Comparison of ENCODE assay signal across 17 mouse cellular contexts in the genomic region with DNA sequence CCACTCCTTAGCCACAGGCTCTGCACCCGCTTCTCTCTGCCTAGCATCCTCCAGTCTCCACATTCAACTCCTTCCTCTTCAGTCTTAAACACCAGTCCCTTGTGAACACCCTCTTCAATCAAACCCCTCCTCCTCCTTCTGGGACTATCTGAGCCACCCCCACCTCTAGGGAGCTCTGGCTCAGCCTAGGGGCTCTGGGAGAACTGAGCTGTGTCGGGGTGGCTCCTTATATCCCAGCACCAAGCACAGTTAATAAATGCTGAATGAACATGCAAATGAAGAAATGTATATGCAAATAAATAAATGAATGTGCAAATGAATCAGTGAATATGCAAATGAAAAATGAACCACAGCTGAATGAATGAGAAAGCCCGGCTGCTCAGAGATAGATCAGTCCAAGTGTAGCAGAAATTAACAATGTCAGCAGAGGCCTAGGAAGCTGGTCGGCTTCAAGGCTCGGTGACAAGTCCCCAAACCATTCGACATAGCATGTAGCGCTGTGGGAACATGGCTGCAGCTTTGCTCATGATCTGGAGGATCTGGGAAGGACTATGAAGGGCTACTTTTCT.
A peak's percentile ranks its signal among the peaks of the same experiment; 100 is the strongest.
DNase-seq lines count a peak whose midpoint lies in the region; ATAC-seq and TF ChIP-seq lines count a peak whose summit lies in the region.
"Had no signal": no experiment of that assay in that cellular context is flagged by ENCODE, and none has a peak within 500 bp of the region (broad histone marks: within the 10 kb centered on the region; RNA-seq: fewer than 3 reads in every experiment).

No protein-coding gene starts in this region.

- H3K9ac ChIP-seq in hindbrain, embryonic 11.5 days (ENCODE audit: low read depth, low read length), result no peak overlapping the region
- H3K9ac ChIP-seq in ES-E14 (ENCODE audit: insufficient read depth, low read depth, low read length, poor library complexity, severe bottlenecking), result peak overlapping the region; percentile 36; the same call in 1 of the 2 replicates
- no peak overlapping the region for H3K9ac ChIP-seq in forebrain, embryonic 14.5 days (ENCODE audit: low read length)
- no peak overlapping the region for H3K9ac ChIP-seq in midbrain, embryonic 14.5 days (replicated peaks; ENCODE audit: low read length)
- H3K9ac ChIP-seq in intestine, embryonic 16.5 days (ENCODE audit: low read depth, low read length), result no peak overlapping the region
- H3K9ac ChIP-seq: limb, embryonic 12.5 days; liver, embryonic 13.5 days; lung, embryonic 15.5 days had no signal

- peak overlapping the region; percentile 40; the same call in 1 of the 2 replicates for H3K27ac ChIP-seq in hindbrain, embryonic 10.5 days
- H3K27ac ChIP-seq in hindbrain, embryonic 11.5 days (ENCODE audit: low read depth, low read length), result no peak overlapping the region
- H3K27ac ChIP-seq in ES-E14 (ENCODE audit: insufficient read depth, low read depth, low read length, poor library complexity, severe bottlenecking), result no peak overlapping the region; the same call in 1 of the 2 replicates
- H3K27ac ChIP-seq in forebrain, embryonic 14.5 days (ENCODE audit: low read depth, low read length), result peak overlapping the region; percentile 52
- peak overlapping the region; percentile 39 for H3K27ac ChIP-seq in midbrain, embryonic 14.5 days (replicated peaks; ENCODE audit: low read depth, low read length)
- no peak overlapping the region for H3K27ac ChIP-seq in intestine, embryonic 16.5 days (ENCODE audit: low read length)
- H3K27ac ChIP-seq: heart, embryonic 10.5 days; limb, embryonic 12.5 days; liver, embryonic 13.5 days; lung, embryonic 15.5 days; macrophage had no signal

- H3K27me3 ChIP-seq in hindbrain, embryonic 10.5 days (ENCODE audit: insufficient read depth, poor library complexity, severe bottlenecking), result no peaks in the 10 kb centered on the region
- H3K27me3 ChIP-seq in hindbrain, embryonic 11.5 days (ENCODE audit: control insufficient read depth, insufficient read depth, low read length), result no peaks in the 10 kb centered on the region
- H3K27me3 ChIP-seq in forebrain, embryonic 14.5 days (replicated peaks; ENCODE audit: control insufficient read depth, insufficient read depth, low read length), result no peaks in the 10 kb centered on the region
- H3K27me3 ChIP-seq in midbrain, embryonic 14.5 days (ENCODE audit: control insufficient read depth, insufficient read depth, low read length), result no peaks in the 10 kb centered on the region
- no peaks in the 10 kb centered on the region for H3K27me3 ChIP-seq in intestine, embryonic 16.5 days (replicated peaks; ENCODE audit: control insufficient read depth, insufficient read depth, low read length)
- H3K27me3 ChIP-seq: CH12.LX; limb, embryonic 12.5 days; liver, embryonic 13.5 days; lung, embryonic 15.5 days had no signal

- DNase-seq in hindbrain, embryonic 10.5 days (ENCODE audit: low spot score), result no peak
- DNase-seq in hindbrain, embryonic 11.5 days (ENCODE audit: low spot score), result no peak
- DNase-seq in ES-E14 (ENCODE audit: low read depth, low spot score), result no peak
- DNase-seq in forebrain, embryonic 14.5 days (ENCODE audit: low spot score), result peak; percentile 61
- no peak for DNase-seq in midbrain, embryonic 14.5 days
- no peak for DNase-seq in frontal cortex, postnatal 10 days (ENCODE audit: low spot score in 2 of 2)
- DNase-seq: adrenal gland, postnatal 25 days; cerebellum, postnatal 10 days; liver, embryonic 13.5 days; retina, postnatal 1 day; thymus, postnatal 36 days had no signal

- no peak for ATAC-seq in hindbrain, embryonic 11.5 days (ENCODE audit: low FRiP score)
- ATAC-seq in forebrain, embryonic 14.5 days, result peak; percentile 86
- no peak for ATAC-seq in midbrain, embryonic 14.5 days (ENCODE audit: low FRiP score, low TSS enrichment)
- ATAC-seq in intestine, embryonic 16.5 days, result no peak

- 0 out of 2 replicates have a peak, but pooled peaks cover 3% of the 10 kb centered on the region for H3K9me3 ChIP-seq in hindbrain, embryonic 10.5 days
- no peaks in the 10 kb centered on the region for H3K9me3 ChIP-seq in hindbrain, embryonic 11.5 days (ENCODE audit: control insufficient read depth, low read length)
- H3K9me3 ChIP-seq in ES-E14 (ENCODE audit: control insufficient read depth, insufficient read depth, low read depth, low read length), result no peaks in the 10 kb centered on the region
- no peaks in the 10 kb centered on the region for H3K9me3 ChIP-seq in forebrain, embryonic 14.5 days (replicated peaks; ENCODE audit: control insufficient read depth, low read length)
- H3K9me3 ChIP-seq in midbrain, embryonic 14.5 days (ENCODE audit: control insufficient read depth, low read length), result no peaks in the 10 kb centered on the region
- H3K9me3 ChIP-seq in intestine, embryonic 16.5 days (ENCODE audit: control insufficient read depth, low read length), result no peaks in the 10 kb centered on the region
- H3K9me3 ChIP-seq: heart, embryonic 10.5 days; lung, embryonic 15.5 days had no signal

- in situ Hi-C loops in ES-E14 (cut with MboI; ENCODE audit: low sequenced_read_pairs in 2 of 2, unreplicated experiment in 2 of 2), result no loop called here

- peaks cover 32% of the 10 kb centered on the region for H3K4me1 ChIP-seq in hindbrain, embryonic 10.5 days (replicated peaks)
- 0 out of 2 replicates have a peak, but pooled peaks cover 2% of the 10 kb centered on the region for H3K4me1 ChIP-seq in hindbrain, embryonic 11.5 days (replicated peaks; ENCODE audit: control insufficient read depth, insufficient read depth, low read length)
- H3K4me1 ChIP-seq in ES-E14 (ENCODE audit: control insufficient read depth in 2 of 2, insufficient read depth in 2 of 2, low read length in 2 of 2, poor library complexity in 1 of 2), result peaks cover 7 to 12% of the 10 kb centered on the region in 2 experiments
- H3K4me1 ChIP-seq in forebrain, embryonic 14.5 days (ENCODE audit: control insufficient read depth, insufficient read depth, low read length), result peaks cover 5% of the 10 kb centered on the region; the same call in 1 of the 2 replicates
- peaks cover 16% of the 10 kb centered on the region for H3K4me1 ChIP-seq in midbrain, embryonic 14.5 days (ENCODE audit: control insufficient read depth, insufficient read depth, low read length)
- no peaks in the 10 kb centered on the region for H3K4me1 ChIP-seq in intestine, embryonic 16.5 days (ENCODE audit: control insufficient read depth, insufficient read depth, low read length)
- H3K4me1 ChIP-seq: liver, embryonic 13.5 days; lung, embryonic 15.5 days had no signal

- H3K4me3 ChIP-seq in hindbrain, embryonic 10.5 days, result no peak overlapping the region
- no peak overlapping the region for H3K4me3 ChIP-seq in hindbrain, embryonic 11.5 days (ENCODE audit: low read depth, low read length)
- H3K4me3 ChIP-seq in ES-E14 (ENCODE audit: insufficient read depth in 1 of 2, low read depth in 1 of 2, low read length in 2 of 2, poor library complexity in 1 of 2, severe bottlenecking in 1 of 2), result peak overlapping the region in 1 of 2 experiments; percentile 7; a peak in 2 of 4 replicates
- no peak overlapping the region for H3K4me3 ChIP-seq in forebrain, embryonic 14.5 days (ENCODE audit: low read depth, low read length)
- H3K4me3 ChIP-seq in midbrain, embryonic 14.5 days (replicated peaks; ENCODE audit: low read depth, low read length), result no peak overlapping the region
- no peak overlapping the region for H3K4me3 ChIP-seq in intestine, embryonic 16.5 days (ENCODE audit: low read length)
- H3K4me3 ChIP-seq: heart, embryonic 10.5 days; limb, embryonic 12.5 days; liver, embryonic 13.5 days; lung, embryonic 15.5 days had no signal

- 91% methylated on average over 7 of the region's 7 CpGs for WGBS in hindbrain, embryonic 10.5 days
- 90% methylated on average over 7 of the region's 7 CpGs for WGBS in hindbrain, embryonic 11.5 days
- 66% methylated on average over 7 of the region's 7 CpGs for WGBS in forebrain, embryonic 14.5 days
- 65% methylated on average over 7 of the region's 7 CpGs for WGBS in midbrain, embryonic 14.5 days
- WGBS in intestine, embryonic 16.5 days, result 82% methylated on average over 7 of the region's 7 CpGs

- H3K4me2 ChIP-seq in hindbrain, embryonic 11.5 days (replicated peaks; ENCODE audit: low read depth, low read length), result no peak overlapping the region
- no peak overlapping the region for H3K4me2 ChIP-seq in forebrain, embryonic 14.5 days (ENCODE audit: low read length)
- no peak overlapping the region for H3K4me2 ChIP-seq in midbrain, embryonic 14.5 days (ENCODE audit: low read length)
- no peak overlapping the region for H3K4me2 ChIP-seq in intestine, embryonic 16.5 days (ENCODE audit: low read depth, low read length)
- H3K4me2 ChIP-seq: limb, embryonic 12.5 days; liver, embryonic 13.5 days; lung, embryonic 15.5 days had no signal

- no peaks in the 10 kb centered on the region for H3K36me3 ChIP-seq in hindbrain, embryonic 10.5 days
- H3K36me3 ChIP-seq in hindbrain, embryonic 11.5 days (ENCODE audit: control insufficient read depth, insufficient read depth, low read length), result no peaks in the 10 kb centered on the region
- peaks cover 4% of the 10 kb centered on the region; the same call in 1 of the 2 replicates for H3K36me3 ChIP-seq in ES-E14 (ENCODE audit: control insufficient read depth, insufficient read depth, low read length, poor library complexity, severe bottlenecking)
- H3K36me3 ChIP-seq in forebrain, embryonic 14.5 days (ENCODE audit: control insufficient read depth, insufficient read depth, low read length), result no peaks in the 10 kb centered on the region
- H3K36me3 ChIP-seq in midbrain, embryonic 14.5 days (ENCODE audit: control insufficient read depth, insufficient read depth, low read length), result no peaks in the 10 kb centered on the region
- no peaks in the 10 kb centered on the region for H3K36me3 ChIP-seq in intestine, embryonic 16.5 days (ENCODE audit: control insufficient read depth, insufficient read depth, low read length)
- H3K36me3 ChIP-seq: heart, embryonic 10.5 days; limb, embryonic 12.5 days; liver, embryonic 13.5 days; lung, embryonic 15.5 days had no signal

TF ChIP-seq in ES-E14, 5 proteins besides CTCF, POLR2A, EP300 and RAD21:
- no peak for TF ChIP-seq HCFC1 (IDR thresholded peaks at IDR 0.05; ENCODE audit: borderline replicate concordance, insufficient read depth, low read length)
- no peak for TF ChIP-seq ZC3H11A (IDR thresholded peaks at IDR 0.05; ENCODE audit: borderline replicate concordance, low read depth, low read length)
- TF ChIP-seq CHD2 (IDR thresholded peaks at IDR 0.05; ENCODE audit: low read depth, low read length), result no peak
- TF ChIP-seq MAFK (IDR thresholded peaks at IDR 0.05; ENCODE audit: insufficient read depth, low read depth, low read length), result no peak

Comparison
In these comparisons a context has a peak if more than half of its experiments do, and no peak if none do; other contexts are left out.
1. H3K27ac ChIP-seq: peak in hindbrain, embryonic 10.5 days (single experiment), forebrain, embryonic 14.5 days (single experiment) and midbrain, embryonic 14.5 days (single experiment); none in hindbrain, embryonic 11.5 days (single experiment), ES-E14 (single experiment) and intestine, embryonic 16.5 days (single experiment).